Mouse (Mus musculus): ENCODE measurements around the gene Nolc1. TPM values are rescaled to one million over a fixed set of nuclear protein-coding genes. Genes with fewer than 3 reads are reported as not detected.

The Nolc1 gene
- 10 to 100 TPM; 44.6 to 72.2 TPM for total RNA-seq (2021)
- 4.3 and 5.8 TPM in 2 replicates for polyA plus RNA-seq (2012; rRNA removed)
- long read RNA-seq, transcript Nolc1-203 (13 exons, 3,523 nt), result major isoform, 20 of 53 reads
- long read RNA-seq, partial matches to known transcripts, result 5 of 53 reads
- long read RNA-seq, other reads (novel, unspliced or antisense), result 25 of 53 reads

DNA sequence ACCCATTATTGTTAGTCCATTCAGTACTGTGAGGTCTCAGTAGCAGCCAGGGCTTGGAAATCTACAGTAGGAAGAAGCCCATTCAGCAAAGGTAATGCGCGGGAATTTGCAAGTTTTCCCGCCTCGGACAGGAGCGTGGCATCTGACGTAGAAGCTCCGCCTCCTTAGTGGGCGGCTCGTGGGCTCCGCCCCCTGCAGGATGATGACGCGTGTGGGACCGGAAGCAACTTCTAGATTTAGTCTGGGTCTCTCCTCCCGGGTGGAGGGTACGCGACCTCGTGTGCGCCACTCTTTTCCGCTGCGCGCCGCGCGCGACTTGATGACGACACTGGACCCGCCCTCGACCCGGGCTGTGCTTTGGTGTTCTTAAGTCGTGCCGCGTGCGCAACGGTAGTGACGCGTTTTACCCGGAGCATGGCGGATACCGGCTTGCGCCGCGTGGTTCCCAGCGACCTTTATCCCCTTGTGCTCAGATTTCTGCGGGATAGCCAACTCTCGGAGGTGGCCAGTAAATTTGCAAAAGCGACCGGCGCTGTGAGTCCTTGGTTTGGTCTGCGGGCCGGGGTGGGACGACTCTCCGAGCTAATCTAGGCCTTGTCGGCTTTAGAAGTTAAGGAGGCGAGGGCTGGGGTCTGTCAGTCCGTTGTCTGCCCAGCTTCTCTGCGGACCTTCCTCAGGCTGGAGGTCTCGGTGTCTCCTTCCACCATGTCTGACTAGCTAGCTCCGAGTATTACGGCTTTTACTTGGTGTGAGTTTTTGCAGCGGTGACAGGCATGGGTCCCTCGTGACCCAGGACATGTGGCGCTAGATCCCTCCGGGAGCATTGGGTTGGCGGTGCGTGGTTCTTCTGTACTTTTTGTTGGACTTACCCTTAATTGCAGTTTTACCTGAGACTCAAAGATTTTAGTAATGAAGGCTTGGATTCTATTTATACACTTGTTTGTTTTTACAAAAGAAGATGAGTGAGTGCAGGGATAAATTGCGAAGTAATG is at the start of gene Nolc1:
Gene Nolc1, plus strand, starts transcription at position 248 of the 992 bp plus-strand sequence.
- DNase-seq, result peak; percentile 100

GRCm38 (mm10) chr19:46026567-46026966 is 49.1 kb upstream of the Nolc1 start:
- DNase-seq, result no peak

DNA sequence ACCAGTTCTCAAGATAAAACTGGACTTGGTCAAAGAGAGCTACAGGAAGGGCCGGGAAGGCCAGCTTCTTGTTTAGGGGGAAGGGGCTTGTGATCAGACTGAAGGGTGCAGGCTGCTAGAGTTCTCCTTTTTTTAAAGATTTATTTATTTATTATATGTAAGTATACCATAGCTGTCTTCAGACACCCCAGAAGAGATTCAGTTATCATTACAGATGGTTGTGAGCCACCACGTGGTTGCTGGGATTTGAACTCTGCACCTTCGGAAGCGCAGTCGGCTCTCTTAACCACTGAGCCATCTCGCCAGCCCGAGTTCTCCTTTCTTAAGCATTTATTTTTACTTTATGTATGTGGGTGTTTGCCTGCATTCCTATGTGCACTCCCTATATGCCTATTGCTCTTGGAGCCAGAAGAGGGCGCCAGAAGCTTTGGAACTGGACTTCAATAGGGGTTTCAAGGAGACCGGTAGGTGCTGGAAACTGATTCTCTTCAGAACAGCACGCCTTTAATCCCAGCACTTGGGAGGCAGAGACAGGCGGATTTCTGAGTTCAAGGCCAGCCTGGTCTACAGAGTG is 46.8 kb upstream of the Nolc1 start:
- DNase-seq, result no peak

DNA sequence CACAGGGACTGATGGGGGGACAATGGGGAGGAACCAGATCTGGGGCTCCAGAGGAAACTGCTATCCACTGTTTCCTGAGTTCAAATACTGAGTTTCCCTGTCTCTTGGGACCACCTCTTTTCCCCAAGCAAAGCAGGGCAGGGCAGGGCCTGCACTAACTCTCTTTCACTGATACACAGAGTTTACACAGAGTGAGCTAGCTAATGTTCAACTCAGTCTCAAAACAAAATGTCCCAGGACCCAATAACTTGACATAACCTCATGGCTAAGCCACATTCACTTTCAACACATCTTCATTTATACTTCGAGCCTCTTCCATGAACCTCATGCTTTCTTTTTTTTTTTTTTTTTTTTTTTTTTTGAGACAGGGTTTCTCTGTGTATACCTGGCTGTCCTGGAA is 46.0 kb upstream of the Nolc1 start:
- no peak for DNase-seq

- DNase-seq, result no peak
Observed at GRCm38 (mm10) chr19:46030196-46030983, 45.3 kb upstream of the Nolc1 start.

DNA sequence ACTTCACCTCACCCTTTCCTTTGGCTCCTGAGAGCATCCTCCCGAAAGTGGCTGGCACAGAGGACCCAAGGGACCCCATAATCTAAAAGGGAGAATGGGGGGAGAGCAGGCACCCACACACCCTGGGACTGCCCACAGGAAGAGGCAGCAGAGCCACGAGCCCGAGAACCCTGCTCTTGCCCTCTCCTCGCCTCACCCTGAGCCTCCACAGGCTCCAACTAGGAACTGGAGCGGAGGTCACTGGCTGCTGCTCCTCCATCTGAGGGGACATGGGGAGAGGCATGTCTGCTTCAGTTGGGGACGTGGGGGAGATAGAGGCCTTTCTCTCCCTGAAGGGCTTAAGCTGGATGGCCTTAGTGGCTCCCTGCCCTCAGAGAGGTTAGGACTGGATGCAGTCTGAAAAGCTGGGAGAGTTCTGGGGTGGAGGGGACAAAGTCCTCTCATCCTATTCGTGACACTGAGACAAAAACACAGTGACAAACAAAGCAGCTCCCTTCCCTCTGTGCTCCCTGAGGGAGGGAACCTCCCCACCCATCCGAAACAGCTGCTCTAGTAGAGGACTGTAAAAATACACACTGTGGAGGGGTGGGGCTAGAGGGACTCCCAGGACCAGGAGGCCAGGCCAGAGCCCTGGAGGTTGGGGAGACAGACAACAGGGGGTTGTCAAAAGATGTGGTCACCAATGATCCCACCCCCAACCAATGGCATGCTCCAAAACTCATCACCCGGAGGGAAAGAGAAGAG is 43.8 kb upstream of the Nolc1 start:
- DNase-seq, result no peak

DNA sequence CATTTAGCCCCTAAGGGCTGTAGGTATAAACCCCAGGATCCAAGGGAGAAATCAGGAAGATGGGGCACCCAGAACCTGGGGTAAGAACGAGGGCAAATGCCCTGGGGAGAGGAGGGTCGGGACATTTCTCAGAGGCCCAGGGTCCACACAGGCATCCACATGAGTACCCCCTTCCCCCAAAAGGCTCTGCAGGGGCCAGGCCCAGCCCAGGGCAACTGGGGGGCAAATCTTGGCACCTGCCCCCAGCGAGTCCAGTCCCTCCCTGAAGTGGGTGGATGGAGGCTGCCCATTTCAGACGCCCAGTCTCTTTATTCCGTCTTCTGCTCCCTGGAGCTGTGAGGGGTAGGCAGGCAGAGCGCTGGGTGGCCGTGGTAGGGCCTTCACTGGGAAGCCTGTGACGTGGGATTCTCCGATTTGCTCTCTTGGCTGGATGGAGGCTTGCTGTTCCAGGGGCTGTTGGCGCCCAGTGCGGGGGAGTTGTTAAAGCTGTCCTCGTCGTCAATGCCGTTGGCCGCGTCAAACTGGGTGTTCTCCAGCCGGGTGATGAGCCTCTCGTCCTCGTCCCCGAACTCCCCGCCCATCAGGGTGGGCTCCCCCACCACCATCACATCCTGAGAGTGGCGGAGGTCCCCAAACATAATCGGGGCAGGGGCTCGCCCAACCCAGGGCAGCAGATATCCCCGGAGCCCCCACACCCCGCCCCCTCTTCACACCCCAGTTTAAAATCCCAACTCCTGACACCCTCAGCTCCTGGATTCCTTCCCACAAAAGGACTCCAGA is 42.7 kb upstream of the Nolc1 start:
- no peak for DNase-seq

- no peak for DNase-seq
Observed at GRCm38 (mm10) chr19:46033911-46034310, 41.8 kb upstream of the Nolc1 start.

DNA sequence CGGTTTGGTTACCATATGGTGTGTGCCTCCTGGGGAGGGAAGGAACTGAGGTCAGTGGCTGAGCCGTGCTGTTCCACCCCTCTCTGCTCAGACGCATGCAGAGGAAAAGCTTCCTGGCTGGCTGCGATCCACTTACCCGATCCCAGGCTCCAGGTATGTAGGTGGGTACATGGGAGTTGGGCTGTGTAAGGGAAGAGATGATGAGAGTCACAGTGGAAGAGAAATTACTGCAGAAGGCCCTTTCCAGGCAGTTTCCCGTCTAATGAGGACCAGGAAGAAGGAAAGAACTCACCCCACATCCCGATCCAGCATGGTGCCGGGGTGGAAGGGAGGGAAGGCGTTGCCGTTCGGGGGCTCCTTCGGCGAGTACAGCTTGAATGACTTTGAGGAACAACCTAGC is 39.7 kb upstream of the Nolc1 start:
- DNase-seq, result no peak

- no peak for DNase-seq
Observed at GRCm38 (mm10) chr19:46036477-46037242, 39.0 kb upstream of the Nolc1 start.

- no peak for DNase-seq
Observed at GRCm38 (mm10) chr19:46037243-46037924, 38.3 kb upstream of the Nolc1 start.

DNA sequence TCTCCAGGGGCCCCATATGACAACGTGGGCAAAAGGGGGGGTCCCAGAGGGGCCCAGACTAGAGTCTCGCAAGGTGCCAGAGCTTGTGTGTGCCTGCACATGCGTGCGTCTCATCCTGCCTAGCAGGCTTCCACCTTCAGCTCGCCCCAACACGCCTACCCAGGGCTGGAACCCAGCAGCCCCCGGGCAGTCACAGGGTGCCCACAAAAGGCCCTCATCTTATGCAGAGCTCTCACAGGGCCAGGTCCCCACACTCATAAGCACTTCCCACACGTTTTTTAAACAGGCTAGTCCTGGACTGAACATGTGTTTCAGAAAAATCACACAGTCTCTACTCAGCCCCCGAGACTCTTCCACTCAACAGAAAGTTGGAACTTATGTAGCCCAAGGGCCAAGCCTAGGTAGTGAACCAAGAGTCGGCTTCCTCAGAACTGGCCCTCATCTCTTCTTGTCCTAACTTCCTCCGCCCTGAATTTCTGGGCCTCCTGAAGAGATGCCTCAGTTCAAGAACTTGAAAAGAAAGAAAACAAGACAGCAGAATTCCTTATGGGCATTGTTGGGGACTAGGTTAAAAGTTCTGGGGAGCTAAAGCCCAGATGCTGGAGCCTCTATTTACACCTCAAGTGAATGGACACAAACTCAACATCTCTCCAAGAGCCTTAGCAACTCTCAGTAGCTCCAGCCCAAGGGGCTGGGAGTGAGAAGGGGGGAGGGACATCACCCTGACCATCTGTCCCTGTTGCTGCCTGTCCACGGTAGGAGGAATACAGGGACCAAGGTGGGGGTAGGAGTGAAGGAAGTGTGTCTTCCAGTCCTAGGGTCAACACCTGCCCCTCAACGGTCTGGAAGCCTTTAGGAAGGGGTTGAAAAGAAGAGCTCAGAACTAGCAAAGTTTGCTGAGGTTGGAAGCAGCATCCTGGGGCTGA is 37.5 kb upstream of the Nolc1 start:
- no peak for DNase-seq

- peak; percentile 63 for DNase-seq
Observed at GRCm38 (mm10) chr19:46038851-46039260, 36.8 kb upstream of the Nolc1 start.

- DNase-seq, result peak; percentile 95
Observed at GRCm38 (mm10) chr19:46039478-46039877, 36.2 kb upstream of the Nolc1 start.

DNA sequence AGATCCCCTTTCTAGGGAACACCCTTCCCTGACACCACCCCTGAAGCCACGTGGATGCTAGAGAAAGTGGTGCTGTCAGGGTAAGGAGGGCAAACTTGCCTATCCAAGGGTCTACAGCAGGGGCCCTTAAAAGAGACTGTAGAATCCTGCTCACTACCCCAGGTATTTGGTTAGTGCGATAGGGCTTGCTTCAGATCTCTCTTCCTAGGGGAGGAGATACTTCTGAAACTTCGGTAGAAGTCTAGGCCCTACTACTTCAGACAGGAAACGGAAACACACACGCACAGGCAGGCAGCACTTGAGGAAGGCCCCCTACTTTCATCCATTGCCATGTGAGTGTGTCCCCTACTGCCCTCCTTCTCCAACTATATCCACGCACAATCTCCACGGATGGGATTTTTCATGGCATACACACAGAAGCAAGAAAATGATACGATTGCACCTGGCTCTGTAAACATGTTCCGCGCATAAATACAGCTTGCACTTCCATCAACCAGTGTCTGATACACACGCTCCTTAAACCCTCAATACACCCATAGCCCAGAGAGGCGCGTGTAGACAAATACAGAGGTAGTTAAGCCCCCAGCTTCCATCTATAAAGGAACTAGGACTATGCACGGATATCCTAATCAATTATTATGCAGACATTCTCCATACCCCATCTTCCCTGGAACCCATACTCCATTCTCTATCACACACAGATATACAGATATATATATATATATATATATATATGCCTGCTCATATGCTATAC is 35.3 kb upstream of the Nolc1 start:
- DNase-seq, result no peak

DNA sequence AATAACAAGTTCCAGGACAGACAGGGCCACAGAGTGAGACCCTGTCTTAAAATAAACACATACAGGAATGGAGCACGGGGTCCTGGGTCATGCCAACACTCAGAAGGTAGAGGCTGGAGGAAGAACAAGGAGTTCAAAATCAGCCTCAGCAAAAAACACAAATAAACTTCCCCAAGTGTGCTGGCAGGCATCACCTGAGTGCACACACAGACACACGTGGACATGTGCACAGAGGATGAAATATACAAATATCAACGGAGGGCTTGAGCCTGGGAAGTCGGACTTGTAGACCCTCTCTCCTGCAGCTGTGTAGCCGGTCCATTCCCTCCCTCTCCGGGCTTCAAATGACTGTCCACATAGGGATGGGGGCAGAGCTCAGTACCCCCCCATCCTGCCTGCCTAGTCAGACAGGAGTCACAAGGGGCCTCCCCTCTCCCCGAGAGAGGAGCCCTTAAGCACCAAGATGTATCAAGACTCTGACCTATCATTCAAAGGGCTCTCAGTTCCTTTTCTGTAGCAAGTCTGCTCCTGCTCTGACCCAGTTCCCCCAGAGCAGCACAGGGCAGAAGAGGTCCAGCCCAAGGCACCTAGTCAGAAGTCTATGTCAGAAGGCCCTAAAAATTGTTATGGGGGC is 34.2 kb upstream of the Nolc1 start:
- DNase-seq, result no peak

All from adrenal gland, adult 2 months (tissue).